Mouse (Mus musculus) cerebellum, adult 9-10 months (tissue): ENCODE measurements around the gene Man2a1.

ENCODE experiments used
- DNase-seq: peaks from one replicate; pipeline ENCODE4 v3.0.0; 2022

Gene Man2a1

DNA sequence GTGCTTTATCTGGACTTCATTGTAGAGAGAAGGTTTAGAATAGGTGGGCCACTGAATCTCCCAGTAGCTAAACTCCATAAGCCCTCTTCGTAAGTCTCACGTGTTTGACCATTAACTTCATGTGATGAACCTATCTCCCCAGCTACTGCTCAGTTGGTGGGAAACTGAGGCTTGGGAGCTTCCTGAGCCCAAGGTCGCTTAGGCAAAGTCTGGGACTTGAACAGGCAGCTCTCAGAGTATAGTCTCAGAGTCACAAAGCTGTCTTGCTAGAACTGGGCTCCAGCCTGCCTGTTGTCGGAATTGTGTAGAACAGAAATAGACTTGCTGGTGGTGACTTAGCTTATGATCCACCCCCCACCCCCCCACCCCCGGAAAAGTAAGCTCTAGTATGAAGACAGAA is 3.0 kb downstream of the Man2a1 start:
- DNase-seq: no peak

DNA sequence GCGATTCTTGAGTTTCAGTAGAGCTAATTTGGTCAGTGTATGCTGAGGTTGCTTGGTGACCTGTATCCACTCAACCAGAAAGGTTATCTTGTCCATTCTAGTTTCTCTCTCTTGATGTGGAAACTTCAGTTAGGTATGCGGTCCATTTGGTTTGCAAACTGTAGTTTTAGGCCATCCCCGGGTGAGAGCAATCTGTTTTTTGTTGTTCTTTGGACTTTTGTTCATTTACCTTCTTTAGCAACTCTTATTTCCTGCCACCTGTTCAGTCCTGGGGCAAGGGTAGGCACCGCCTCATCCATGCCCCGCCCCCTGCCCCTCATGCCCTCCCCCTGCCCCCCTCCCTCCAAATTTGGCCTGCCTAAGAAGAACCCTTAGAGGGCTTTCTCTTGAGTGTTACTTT is 3.6 kb downstream of the Man2a1 start:
- DNase-seq: no peak

DNA sequence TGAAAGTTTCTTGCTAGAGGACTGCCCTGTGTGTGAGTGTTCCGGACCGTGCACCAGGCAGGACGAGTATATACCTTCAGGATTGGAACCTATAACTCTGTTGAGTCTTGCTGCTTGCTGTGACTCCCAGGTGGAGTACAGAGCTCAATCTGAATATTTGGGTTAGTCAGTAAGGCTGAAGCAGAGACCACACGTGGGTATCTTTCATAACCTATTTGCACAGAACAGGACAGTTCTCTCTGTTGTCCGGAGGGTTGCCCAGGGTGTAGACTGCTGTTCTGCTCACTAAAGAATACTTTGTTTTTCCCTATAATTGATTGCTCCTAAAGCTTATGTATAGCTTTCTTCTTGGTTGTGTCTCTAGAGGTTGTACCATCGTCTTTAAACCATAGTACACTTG is 7.7 kb downstream of the Man2a1 start:
- no peak for DNase-seq

DNA sequence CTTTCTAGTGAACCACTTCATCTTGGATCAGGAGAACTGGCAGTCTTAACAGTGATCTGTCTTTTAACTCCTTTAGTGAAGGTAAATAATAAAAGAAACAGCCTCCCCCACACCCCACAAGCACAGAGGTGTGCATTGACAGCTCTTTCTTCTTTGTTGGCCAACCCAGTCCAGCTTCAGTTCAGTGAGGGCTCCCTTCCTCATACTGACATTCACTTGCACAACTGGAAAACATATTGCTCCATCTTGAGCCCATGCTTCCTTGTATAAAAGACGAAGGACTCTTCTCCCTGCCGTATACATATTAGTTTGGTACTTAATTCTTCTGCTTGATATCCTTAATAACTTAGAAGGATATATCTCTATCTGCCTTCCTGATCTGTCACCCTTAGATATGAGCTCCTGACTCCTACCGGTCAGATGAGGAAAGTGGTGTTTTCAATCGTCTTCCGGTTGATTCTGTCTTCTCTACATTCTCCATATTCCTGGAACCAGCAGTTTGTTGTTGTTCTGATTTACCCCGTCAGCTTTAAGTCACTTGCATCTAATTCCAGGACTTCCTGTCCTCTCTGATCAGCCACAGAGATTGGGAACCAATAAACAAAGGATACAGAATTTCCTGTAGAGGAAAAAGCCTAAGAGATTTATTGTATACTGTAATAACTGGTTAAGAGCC is 8.5 kb downstream of the Man2a1 start:
- DNase-seq: no peak

DNA sequence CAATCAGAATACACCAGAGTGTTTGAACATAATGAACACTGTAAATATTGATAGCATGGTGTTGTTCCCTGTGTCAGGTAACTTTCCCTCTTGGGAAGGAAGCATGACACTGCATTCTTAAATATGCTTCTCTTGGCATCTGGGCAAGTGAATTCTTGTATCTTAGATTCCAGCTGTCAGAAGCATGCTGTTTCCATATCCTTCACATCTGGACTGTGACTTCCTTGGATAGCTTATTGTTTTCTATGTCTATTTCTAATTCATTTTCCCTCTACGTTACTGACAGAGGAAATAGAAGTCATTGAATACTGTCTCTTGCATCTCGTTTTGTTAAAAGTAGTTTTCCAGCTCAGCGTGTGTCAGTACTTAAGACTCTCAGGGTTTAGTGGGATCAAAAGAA is 9.2 kb downstream of the Man2a1 start:
- no peak for DNase-seq

DNA sequence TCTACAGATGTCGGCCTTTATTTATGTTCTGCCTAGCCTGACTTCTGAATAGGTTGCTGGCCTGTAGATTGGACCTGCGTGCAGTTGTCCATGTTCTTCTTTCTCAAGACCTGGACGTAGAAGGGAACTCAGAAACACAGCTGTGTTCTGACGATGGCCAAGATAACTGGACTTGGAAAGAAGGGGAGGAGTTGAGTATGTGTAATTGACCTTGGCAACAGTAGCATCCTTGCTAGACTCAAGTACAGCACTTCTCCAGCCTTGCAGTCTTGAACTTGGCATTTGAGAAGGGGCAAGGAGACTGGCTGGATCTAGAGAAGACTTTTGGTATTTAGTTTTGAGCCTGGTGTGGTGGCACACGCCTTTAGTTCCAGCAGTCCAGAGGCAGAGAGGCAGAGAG is 10.9 kb downstream of the Man2a1 start:
- DNase-seq: no peak

DNA sequence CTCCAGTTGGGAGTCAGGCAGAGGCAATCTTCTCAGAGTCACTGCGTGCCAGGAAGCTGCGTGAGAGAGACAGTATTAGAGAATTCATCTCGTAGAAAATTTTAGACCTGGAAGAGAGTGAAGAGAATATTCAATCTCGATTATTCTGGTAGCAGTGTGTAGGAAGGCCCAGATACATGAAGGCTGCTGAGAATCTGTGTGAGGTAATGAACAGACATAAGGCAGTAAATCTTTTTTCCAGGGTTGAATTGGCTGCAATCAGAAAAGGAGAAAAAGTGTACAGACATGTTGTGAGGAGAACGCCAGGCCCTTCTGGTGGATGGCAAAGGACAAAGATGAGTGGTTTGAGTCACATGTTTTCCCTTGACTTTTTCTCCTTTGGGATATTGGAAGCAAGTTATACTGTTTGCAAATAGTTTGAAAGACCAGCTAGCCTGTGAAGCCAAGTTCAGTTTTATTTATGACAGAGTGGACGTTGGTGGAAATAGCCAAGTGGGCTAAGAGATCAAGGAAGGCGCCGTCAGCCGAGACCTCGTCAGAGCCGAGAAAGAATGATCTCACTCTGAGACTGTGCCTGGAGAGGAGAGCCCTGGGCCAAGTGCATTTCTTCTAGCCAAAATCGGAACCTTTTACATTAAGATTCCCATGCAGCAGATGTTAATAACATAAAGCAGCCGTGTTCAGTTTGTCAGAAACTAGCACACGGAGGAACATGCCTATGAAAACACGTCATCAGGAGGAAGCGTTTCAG is 11.8 kb downstream of the Man2a1 start:
- DNase-seq: no peak

DNA sequence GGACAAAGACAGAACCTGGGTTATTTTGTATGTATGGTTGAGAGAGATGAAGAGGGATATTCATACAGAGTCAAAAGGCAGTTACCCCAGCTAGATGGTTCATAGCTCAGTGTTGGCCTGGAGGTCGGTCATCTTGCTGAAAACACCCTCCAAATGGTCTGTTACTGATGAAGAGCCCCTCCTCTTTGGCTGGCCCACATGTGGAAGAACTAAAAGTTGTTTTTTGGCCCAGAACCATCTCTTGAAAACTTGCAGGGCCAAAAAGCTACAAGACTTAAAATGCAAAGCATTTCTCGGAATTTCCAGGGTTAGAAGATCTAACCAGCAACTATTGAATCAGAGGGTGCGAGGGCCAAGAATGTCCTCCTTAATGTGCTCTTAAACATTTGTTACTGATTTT is 12.4 kb downstream of the Man2a1 start:
- no peak for DNase-seq

DNA sequence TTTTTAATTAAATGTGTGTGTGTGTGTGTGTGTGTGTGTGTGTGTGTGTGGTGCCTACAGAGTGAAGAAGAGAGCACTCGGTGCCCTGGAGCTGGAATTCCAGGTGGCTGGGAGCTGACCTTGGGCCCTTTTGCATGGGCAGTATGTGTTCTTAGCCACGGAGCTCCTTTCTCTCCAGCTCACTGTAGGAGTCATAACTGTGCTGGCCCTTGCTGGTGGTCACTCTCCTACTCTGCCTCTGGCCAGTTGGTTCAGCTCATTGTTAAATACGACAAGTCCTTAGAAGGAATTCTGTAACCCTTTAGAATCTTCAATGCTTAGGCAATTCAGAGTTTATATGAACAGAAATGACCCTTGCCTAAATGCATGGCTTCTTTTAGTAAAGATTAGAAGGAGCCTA is 12.8 kb downstream of the Man2a1 start:
- DNase-seq: no peak

DNA sequence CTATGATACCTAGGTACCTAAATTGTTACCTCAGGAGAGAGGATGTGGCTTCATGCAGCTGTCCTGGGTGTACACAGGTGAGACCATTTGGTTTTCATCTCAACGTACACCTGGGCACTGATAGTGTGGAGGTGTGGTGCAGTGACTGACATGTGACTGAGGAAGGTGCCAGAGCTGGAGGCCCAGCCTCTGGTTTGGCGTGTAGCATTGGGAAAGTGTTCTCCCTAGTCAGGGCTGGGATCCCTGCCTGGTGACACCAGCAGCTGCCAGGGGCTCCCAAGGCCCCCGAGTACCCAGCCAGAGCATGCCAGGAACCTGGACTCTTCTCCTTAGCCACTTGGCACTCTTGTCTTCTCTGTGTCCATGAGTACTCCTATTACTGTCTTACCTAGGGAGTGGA is 14.3 kb downstream of the Man2a1 start:
- no peak for DNase-seq

DNA sequence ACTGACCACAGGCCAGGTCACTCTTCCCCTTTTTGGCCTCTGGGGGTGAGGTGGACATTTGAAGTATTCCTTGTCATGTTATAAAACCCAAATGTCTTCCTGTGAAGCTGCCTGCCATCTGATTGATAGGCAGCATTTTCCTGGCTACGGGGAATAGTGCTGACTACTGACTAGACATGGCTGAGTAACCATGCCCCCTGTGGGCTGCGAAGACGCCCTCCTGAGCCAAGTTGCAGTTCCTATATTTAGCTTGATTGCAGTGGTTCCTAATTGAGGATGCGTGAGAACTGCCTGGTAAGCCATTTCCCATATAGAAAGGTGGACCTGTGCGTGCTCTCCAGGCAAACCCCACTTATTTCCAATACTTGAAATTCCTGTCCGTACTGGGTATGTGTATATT is 14.9 kb downstream of the Man2a1 start:
- DNase-seq: no peak

DNA sequence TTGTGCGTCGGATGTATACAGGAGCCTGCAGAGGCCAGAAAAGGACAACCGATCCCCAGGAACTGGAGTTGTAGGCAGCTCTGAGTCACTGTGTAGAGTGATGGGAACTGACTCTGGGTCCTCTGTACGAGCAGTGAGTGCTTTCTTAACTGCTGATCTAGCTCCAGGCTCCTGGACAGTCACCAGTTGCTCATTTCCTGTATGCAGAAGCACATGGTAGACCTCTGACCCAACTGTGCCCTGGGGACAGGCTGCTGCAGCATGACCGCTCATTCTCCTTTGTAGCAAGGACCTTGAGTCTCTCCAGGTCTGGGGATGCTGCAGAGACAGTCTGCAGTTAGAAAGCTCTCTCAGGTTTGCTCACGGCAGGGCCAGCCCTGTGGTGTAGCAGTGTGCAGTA is 15.7 kb downstream of the Man2a1 start:
- no peak for DNase-seq

DNA sequence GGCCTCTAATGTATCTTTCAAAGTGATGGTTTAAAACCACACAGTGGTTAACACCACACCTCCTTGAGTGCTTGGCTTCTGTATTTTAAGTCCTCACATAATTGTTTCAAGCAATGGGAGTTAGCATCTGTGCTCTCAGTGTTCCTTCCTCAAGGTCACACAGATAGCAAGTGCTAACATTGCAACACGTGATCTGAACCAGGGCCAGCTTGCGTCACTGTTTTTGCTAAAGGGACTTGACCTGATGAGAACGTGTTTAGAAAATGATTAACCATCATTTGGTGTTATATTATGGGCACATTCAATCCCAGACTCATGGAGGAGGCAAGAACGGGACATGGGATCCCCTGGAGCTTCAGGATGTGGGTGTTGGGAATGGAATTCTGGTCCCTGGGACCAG is 17.3 kb downstream of the Man2a1 start:
- no peak for DNase-seq

DNA sequence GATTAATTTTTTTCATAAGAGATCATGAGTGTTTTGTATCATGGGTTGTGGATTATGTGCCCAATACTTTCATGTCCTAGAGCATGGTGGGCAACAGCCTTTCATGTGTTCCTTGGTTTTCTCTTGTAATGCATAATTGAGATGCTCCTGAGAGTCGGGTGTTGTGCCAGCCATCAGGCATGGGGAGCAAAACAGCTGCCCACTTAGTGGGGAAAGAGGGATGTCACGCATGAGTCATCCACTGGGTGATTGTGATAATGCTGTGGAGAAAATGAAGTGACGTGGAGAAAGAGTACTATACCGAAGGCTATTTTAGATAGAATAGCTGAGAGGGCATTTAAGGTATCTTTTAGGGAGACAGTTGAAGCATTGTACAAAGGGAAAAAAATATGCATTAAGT is 18.5 kb downstream of the Man2a1 start:
- DNase-seq: no peak

DNA sequence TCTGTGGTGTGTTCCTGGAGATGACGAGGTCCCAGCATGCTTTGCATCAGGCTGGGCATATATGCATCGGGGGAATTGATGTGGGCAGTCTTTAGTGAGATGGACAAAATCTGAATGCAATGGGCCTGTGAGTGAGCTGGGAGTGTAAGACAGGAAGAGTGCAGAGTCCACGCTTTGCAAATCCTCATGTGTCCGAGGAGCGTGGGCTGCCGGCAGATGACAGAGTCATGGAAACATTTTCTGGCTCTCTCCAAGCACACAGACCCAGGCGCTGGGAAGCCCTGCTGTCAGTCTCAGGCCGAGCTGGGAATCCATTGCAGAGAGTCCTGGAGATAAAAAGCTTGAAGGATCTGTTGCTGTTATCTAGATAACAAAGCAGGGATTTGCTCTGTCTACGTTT is 19.6 kb downstream of the Man2a1 start:
- DNase-seq: no peak

DNA sequence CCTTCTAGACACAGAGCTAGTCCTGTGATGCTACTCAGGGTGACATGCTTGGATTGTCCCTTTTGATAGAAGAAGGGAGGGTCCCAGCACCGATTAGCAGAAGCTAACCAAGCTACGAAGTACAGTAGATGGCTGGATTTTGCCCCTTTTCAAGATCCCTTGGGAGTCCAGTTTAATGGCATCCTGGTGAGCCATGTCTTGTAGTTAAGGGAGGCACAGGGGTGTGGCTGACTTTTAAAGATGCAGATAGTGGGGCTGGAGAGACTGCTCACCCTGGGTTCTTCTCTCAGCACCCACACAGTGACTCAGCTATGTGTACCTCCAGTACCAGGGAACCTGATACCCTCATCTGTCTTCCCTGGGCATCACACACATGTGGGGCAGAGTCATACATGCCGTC is 20.1 kb downstream of the Man2a1 start:
- DNase-seq: no peak

DNA sequence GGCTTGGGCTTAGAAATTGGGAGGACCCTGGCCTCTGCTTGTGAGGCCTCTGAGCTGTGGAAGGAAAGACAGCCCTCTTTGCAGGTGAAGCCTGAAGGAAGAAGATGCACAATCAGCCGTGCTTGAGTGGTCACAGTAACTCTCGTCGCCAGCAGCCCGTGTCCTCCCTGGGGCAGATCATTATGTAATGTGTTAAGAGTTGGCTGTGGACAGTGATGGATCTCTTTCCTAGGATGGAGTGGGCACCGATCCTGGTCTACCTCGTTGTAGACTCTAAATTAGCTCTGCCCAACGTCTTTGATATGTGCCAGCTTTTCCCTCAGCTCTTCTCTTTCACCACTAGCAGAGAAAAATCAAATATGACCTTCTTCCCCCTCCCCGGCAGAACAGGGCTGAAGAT is 20.7 kb downstream of the Man2a1 start:
- DNase-seq: peak; percentile 57

DNA sequence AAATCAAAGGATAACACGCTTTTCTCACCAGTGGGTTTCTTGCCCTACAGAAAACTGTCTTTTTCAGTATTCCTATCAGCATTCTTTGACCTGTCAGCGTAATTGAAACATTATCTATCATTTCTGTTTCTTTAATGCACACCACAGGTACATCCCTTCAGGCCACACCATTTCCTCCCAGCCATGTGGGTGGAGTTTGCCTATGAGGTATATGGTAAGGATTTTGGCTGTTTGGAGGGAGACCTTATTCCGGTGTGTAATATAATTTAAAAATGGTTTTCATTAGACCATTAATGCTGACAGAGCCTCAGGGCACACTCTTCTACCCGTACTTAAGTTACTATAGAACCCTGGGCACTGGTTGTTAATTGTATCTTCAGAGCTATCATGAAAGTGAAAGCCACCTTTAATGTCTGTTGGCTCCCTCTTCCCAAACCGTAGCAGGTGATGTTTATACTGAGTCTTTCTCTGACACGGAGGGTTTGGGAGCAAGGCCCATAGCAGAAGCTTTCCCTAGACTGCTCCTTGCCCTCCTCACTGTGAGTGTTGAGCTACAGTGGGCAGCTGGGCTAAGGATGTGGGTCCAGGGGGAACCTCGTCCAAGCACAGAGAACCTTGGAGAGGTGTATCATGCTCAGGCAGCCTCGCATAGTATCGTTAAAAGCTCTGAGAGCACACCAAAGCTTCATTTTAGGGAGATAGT is 21.3 kb downstream of the Man2a1 start:
- DNase-seq: no peak

DNA sequence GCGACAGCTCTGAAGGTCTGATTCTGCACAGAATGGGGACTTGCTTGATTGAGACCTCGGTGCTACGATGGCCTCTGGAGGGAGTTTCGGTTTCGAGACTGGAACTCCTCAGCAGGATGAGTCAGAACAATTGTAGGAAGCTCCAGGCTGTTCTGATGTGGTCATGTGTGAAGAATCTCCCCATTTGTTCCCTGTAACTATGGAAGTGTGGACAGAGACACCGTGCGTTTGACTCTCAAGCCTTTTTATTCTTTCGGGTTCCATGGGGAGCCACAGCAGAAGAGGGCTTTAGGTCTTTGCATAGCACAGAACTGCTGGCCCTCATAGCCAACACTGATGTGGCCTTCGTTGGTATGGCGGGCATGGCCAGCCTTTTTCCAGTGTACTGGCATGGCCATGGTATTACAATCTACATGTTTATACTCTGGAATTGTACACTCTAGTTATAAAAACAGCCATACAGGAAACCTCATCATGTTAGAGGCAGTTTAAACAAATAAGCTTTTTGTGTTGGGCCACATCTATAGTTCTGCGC is 21.9 kb downstream of the Man2a1 start:
- DNase-seq: no peak

DNA sequence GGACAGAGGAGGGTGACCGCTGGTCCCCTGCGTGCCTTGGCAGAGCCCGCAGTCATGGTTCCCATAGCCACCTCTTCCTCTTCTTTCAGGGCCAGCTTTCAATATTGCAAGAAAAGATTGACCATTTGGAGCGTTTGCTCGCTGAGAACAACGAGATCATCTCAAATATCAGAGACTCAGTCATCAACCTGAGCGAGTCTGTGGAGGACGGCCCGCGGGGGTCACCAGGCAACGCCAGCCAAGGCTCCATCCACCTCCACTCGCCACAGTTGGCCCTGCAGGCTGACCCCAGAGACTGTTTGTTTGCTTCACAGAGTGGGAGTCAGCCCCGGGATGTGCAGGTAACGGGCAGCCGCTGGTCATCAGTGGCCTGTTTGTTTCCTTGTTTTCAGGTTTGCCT is 23.9 kb downstream of the Man2a1 start:
- no peak for DNase-seq

DNA sequence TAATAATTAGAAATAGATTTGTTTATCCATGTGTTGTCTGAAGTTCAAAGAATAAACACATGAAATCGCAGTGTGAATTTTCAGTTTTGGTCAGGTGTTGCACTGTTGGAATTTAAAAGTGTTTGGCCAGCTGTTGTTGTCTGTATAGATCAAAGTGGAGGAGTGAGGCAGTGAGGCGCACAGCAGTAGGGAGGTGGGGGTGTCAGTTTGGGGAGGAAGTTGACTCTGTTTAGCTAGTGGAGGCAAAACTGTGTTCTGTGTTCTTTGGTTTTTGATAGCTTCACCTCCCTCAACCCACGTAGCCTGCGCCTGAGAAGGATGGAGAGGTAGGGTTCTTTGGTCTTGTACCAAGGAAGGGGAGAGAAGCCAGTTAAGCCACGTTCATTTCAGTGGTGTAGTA is 28.3 kb downstream of the Man2a1 start:
- DNase-seq: no peak

DNA sequence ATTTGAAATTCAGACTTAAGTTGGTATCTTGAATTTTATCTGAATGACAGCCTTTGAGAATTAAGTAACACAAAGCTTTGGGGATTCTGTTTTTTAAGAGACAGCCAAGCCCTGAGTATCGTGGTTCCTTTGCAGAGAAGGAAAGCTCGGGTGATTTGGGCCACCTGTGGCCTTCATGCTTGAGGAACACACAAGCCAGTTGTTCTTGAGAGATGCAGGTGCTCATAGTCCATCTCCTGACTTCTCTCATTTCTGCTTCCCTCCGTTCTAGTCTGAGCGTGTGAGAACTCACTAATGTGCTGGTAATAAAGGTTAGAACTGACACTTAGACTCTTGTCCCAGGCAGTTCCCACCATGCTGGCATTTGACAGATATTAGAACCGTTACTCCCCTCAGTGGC is 28.9 kb downstream of the Man2a1 start:
- no peak for DNase-seq

DNA sequence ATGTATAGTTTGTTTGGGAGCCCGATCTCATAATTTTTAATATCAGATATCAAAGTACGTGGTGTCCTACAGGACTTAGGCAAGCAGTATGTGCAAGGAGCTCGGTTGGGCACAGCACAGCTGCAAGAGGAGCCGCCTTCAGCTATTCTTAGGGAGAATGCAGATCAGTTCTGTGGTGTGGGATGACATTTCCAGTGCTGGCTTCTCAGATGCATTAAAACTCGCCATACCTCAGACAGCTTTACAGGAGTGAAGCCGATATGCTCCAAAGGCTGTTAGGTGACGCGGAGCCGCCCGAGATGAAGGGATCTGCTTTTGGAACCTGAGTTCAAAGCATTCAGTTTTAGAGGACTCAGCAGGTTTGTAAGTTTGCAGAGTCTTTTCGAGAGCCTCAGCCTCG is 30.0 kb downstream of the Man2a1 start:
- DNase-seq: no peak

DNA sequence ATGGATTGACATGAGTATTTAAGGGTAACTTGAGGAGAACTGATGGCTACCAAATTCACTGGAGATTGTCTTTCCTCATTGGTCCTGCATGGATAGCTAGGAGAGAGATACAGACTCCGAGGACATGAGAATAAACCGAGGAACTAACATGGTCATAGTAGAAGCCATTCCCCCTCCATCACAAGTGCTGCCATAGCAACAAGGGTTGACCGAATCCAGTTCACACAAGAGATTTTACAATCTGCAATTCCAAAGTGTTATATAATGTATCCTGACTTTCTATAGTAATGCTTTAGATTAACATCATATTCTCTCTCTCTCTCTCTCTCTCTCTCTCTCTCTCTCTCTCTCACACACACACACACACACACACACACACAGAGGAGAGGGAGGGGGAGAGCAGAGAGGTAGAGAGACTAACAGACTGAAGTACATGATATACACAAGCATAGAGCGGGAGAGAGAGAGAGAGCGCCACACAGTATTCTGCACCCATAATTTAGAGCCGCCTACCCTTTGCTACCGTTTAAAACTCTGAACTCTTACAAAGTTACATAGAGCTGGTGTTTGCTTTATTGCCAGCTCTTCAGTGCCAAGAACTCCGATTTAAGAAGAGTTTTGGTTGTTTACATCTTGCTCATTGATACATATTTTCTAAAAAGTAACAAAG is 37.5 kb downstream of the Man2a1 start:
- no peak for DNase-seq
